Mouse (Mus musculus) macrophage (primary cell): ENCODE data around the gene Neurog1. TPM values are rescaled to one million over a fixed set of nuclear protein-coding genes. Genes with fewer than 3 reads are reported as not detected.

Experiments used
- H3K27ac ChIP-seq: fragments of 350-480 bp; formaldehyde crosslinking; 2 replicates; pipeline ENCODE4 v1.9.0; 2021
- H3K36me3 ChIP-seq: fragments of 350-480 bp; formaldehyde crosslinking; 2 replicates; pipeline ENCODE4 v1.9.0; 2021; ENCODE audit errors: inconsistent target
- H3K4me3 ChIP-seq: fragments of 350-480 bp; formaldehyde crosslinking; 2 replicates; pipeline ENCODE4 v1.9.0; 2021; ENCODE audit errors: inconsistent target
- H3K79me2 ChIP-seq: fragments of 350-480 bp; formaldehyde crosslinking; 2 replicates; pipeline ENCODE4 v1.9.0; 2021; ENCODE audit errors: inconsistent target
- WGBS: methylation state at CpG from one replicate; pipeline ENCODE4 v1.1.7; 2026; ENCODE audit warnings: inconsistent platforms; ENCODE audit not compliant: missing documents; 5-methylcytosine and 5-hydroxymethylcytosine counted together
- polyA plus RNA-seq: library from polyadenylated mRNA; stranded (reverse); fragments of 250-400 nt; gene quantifications from 3 replicates; pipeline ENCODE4 v1.2.4, GENCODE M21; 2018; ENCODE audit warnings: inconsistent platforms

Neurog1 gene
- polyA plus RNA-seq, 1 experiment from 2014 or later, result not detected

DNA sequence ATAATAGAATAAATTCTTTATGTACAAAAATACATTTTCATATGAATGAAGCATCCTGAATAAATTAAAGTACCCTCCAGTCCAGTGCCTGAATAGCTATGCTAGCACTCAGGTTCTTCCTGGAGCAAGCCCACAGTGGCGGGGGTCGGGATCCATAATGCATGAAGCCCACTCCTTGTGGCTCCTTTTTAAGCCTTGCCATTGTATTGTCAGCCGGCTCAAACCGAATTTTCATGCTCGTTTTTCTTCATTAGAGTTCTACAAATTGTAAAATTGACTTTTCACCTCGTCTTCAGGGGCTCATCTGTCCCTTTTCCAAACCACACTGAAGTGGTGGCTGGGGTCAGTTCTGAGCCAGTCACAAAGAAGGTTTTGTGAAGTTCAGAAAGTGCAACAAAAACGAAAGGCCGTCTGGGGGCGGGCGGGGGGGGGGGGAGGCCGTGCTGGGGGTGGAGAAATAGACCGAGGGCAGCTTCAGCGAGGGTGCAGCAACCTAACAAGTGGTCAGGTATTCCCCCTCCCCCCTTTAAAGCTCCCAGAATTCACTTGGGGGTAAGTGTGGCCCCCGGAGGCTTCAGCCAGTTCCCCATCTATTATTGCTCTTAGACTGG, 1.3 kb downstream of the Neurog1 start:
- Histone ChIP-seq H3K36me3 (no peaks in the 10 kb centered on the region), H3K27ac (no peak overlapping the region), H3K4me3 (no peak overlapping the region), H3K79me2 (no peaks in the 10 kb centered on the region)
- 9% methylated on average over 14 of the region's 14 CpGs for WGBS

DNA sequence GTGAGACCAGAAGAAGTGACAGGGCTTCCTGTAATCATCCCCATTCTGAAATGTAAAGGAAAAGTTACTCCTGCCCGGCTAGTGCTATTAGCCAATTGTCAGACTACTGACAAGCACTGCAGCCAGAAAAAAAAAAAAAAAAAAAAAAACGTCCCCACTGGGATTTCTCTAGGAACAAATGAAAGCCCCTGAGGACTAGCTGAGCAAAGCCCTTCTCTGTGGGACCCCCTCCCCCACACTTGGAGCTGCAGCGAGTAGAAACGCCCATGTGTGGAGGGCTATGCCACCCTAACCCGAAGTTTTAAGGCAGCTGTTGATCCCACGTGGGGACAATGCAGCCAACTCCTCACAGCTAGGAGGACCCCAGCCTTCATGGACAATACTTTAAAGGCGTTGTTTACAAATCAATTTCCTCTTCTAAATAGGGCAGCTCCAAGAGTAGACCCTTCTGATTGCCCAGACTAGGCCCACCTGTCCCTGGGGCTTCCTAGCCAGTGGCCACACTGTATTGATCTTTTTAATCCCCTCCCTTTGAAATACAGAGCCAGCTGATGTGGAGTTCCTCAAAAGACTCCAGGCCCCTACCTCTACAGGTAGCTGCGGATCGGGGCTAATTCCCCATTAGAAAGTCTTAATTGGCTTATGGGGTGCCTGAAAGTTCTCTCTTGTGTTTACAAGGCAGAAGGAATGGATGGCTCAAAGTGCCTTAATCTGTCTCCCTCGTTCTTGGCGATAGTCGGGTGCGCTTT, 2.2 kb downstream of the Neurog1 start:
- H3K79me2 ChIP-seq, result no peaks in the 10 kb centered on the region
- H3K36me3 ChIP-seq, result no peaks in the 10 kb centered on the region
- 9% methylated on average over 13 of the region's 13 CpGs for WGBS
- H3K4me3 ChIP-seq, result no peak overlapping the region
- H3K27ac ChIP-seq, result no peak overlapping the region

DNA sequence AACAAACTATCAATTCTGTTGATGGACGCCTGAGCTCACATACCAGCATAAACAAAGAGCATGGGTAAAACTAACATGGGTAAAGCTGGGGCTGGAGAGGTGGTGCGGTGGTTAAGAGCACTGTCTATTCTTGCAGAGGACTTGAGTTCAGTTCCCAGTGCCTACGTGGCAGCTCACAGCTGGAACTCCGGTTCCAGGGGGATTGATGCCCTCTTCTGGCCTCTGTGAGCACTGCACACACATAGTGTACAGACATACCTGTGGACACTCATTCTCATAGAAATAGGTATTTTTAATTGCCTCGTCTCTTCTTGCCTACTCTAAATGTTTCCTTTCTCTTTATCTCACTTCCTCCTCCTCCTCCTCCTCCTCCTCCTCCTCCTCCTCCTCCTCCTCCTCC, 8.9 kb downstream of the Neurog1 start:
- WGBS, result 78% methylated on average over 5 of the region's 5 CpGs
- H3K36me3 ChIP-seq, result no peaks in the 10 kb centered on the region
- H3K79me2 ChIP-seq, result no peaks in the 10 kb centered on the region
- H3K27ac ChIP-seq, result no peak overlapping the region
- H3K4me3 ChIP-seq, result no peak overlapping the region

DNA sequence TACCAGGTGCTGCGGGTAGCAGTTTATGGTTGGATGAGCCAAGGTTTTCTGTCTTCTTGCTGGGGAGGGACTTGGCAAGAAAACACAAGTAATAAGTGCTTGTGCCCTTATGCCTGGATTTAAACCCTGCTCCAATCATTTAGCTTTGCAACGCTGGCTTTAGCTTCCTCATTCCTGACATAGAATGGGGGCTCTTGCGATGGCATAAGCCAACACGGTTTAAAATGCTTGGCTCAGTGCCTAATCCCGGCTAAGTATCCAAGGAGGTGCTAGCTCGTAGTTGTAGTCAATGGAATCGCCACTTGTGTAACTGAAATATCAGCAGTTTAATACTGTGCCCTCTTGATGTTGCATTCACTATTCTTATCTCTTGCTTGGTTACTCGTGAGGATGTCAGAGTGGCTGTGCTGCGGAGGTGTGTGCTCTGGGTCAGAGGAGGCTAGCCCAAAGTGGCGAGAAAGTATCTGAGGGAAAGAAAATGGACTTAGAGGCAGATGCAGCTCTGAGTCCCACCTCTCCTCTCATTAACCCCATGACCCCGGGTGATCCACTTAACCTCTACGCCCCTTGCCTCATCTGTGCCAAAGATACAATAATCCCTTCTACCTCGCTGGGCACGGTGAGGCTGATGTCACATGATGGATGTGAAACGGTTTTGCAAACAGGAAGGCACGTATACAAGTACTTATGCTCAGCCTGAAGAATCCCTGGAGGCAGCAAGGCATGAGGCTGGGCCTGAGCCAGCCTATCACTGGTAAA, 11.8 kb downstream of the Neurog1 start:
- Histone ChIP-seq H3K36me3 (no peaks in the 10 kb centered on the region), H3K79me2 (no peaks in the 10 kb centered on the region), H3K27ac (no peak overlapping the region), H3K4me3 (no peak overlapping the region)
- 83% methylated on average over 16 of the region's 16 CpGs for WGBS

GRCm38 (mm10) chr13:56237905-56238304, 14.1 kb downstream of the Neurog1 start:
- H3K36me3 ChIP-seq, result no peaks in the 10 kb centered on the region
- no peak overlapping the region for H3K4me3 ChIP-seq
- 68% methylated on average over 10 of the region's 10 CpGs for WGBS
- H3K27ac ChIP-seq, result no peak overlapping the region
- H3K79me2 ChIP-seq, result no peaks in the 10 kb centered on the region

GRCm38 (mm10) chr13:56236194-56236593, 15.8 kb downstream of the Neurog1 start:
- Histone ChIP-seq H3K4me3 (no peak overlapping the region), H3K36me3 (no peaks in the 10 kb centered on the region), H3K27ac (no peak overlapping the region), H3K79me2 (no peaks in the 10 kb centered on the region)
- 46% methylated on average over 7 of the region's 7 CpGs for WGBS

GRCm38 (mm10) chr13:56228790-56229189, 23.2 kb downstream of the Neurog1 start:
- Histone ChIP-seq H3K4me3 (no peak overlapping the region), H3K36me3 (no peaks in the 10 kb centered on the region), H3K79me2 (no peaks in the 10 kb centered on the region), H3K27ac (no peak overlapping the region)
- 24% methylated on average over 7 of the region's 7 CpGs for WGBS

- 45% methylated on average over 10 of the region's 10 CpGs for WGBS
- H3K36me3 ChIP-seq, result no peaks in the 10 kb centered on the region
These were observed 25.6 kb downstream of the Neurog1 start for GRCm38 (mm10) chr13:56226175-56226954.

DNA sequence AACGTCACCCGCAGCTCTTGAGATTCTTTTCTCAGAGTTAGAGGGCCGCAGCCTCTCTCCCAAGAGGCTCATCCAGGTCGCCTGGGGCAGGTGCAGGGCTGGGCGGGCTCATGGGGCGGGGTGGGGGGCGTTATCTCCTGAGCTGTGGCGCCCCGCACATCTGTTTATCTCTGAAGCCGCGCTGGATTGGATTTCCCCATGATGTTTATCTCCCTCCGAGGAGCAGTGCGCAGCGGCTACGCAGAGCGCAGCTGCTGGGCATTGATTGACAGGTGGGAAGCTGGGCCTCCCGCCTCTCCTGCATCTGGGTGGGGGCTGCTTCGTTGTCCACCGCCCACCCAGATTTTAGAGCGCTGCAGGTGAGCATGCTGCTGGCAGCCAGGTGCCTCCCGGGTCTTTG, 28.3 kb downstream of the Neurog1 start:
- Histone ChIP-seq H3K36me3 (no peaks in the 10 kb centered on the region), H3K4me3 (no peak overlapping the region), H3K27ac (no peak overlapping the region), H3K79me2 (no peaks in the 10 kb centered on the region)
- 6% methylated on average over 21 of the region's 21 CpGs for WGBS

More at GRCm38 (mm10) chr13:56226175-56226954, 25.6 kb downstream of the Neurog1 start:
- no peak overlapping the region for H3K27ac ChIP-seq
- no peak overlapping the region for H3K4me3 ChIP-seq
- no peaks in the 10 kb centered on the region for H3K79me2 ChIP-seq

DNA sequence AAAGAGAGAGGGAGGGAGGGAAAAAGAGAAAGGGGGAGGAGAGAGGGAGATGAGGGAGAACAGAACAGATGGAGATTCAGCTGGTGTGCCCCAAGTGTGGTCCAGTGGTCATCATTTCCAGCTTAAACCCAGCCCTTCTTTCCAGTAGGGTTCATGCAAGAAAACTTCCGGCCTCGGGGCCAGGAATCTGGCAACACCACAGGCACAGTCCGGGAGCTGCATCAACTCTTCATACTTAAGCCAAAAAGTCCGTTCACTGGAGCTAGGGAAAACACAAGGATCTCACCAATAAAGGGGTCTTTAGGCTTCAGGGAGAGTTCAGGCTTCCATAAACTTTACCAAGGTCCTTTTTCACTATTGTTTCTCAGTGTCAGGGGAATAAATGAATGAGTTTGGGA, 29.1 kb downstream of the Neurog1 start:
- 10% methylated on average over 4 of the region's 4 CpGs for WGBS
- no peak overlapping the region for H3K4me3 ChIP-seq
- no peaks in the 10 kb centered on the region for H3K79me2 ChIP-seq
- H3K27ac ChIP-seq, result no peak overlapping the region
- no peaks in the 10 kb centered on the region for H3K36me3 ChIP-seq

GRCm38 (mm10) chr13:56221995-56222848, 29.7 kb downstream of the Neurog1 start:
- Histone ChIP-seq H3K4me3 (no peak overlapping the region), H3K36me3 (no peaks in the 10 kb centered on the region), H3K27ac (no peak overlapping the region), H3K79me2 (no peaks in the 10 kb centered on the region)
- WGBS, result 7% methylated on average over 47 of the region's 50 CpGs

DNA sequence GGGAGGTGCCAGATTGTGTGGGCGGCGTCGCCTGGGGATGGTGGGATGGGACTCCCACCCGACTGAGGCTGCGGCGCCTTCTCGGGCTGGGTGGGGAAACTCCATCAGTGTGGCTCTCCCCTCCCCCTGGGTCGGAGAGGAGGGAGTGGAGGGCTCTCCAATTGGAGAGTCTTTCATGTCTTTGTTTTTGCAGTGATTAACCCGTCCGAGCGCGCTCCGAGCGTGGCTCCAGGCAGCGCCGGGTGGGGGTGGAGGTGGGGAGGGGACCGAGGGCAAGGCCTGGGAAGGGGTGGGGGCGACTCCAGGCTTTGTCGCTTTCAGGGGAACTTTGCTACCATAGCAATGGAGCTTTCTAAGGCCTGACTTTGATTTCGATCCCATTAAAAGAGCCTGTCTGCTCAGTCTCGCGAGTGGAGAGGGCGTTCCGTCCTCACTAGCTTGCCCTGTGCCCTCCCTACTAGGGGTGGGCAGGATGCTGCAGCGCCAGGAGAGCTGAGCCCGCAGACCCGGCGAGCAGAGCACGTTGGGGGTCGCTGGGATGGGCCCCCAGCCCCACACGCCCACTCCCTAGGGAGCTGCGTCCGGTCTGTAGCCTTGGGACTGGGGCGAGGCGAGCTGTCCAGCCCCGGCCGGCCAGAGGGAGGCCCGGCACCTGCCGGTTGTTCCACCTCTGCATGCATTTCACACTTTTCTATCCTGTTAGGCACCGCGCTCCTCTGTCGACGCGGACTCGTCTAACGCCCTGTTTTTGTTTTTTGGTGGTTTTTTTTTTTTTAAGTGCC, 30.6 kb downstream of the Neurog1 start:
- no peak overlapping the region for H3K27ac ChIP-seq
- 4% methylated on average over 44 of the region's 46 CpGs for WGBS
- no peaks in the 10 kb centered on the region for H3K79me2 ChIP-seq
- no peaks in the 10 kb centered on the region for H3K36me3 ChIP-seq
- no peak overlapping the region for H3K4me3 ChIP-seq

GRCm38 (mm10) chr13:56219254-56219653, 32.7 kb downstream of the Neurog1 start:
- H3K4me3 ChIP-seq, result no peak overlapping the region
- no peak overlapping the region for H3K27ac ChIP-seq
- no peaks in the 10 kb centered on the region for H3K36me3 ChIP-seq
- WGBS, result 45% methylated on average over 9 of the region's 9 CpGs
- no peaks in the 10 kb centered on the region for H3K79me2 ChIP-seq
